Mouse (Mus musculus) spleen, embryonic (tissue): ENCODE measurements at regions not wholly inside any gene's neighbourhood (a gene's known extent, or its start where the extent isn't known, plus 50 kb on each side); places are given as distances from the start of the nearest gene placed in this dataset.

Experiments
- CTCF ChIA-PET: fragments of 350-600 bp; sonication (Branson Sonifier 250); formaldehyde crosslinking; loops from one replicate; lab custom pipeline; 2022; lab: Charles Lee

DNA sequence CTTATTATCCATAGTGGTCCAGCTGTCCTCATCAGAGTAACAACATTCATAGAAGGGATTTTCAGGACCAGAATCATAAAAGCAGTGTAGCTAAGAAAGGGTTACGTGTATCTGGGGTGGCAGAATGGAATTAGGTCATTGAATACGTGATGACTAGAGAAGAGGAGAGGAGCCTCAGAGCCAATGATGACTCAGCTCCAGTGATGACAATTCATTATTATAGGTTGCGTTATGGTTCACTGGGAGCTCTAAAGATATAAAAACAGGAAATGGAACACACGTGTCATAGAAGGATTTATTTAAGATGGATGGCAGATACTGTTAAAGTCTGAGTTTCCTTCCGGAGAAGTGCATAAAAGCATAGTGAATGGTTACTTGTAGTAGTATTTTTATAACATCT is 291.6 kb downstream of the Isl1 start:
- CTCF ChIA-PET = no interaction called here

GRCm38 (mm10) chr13:116003733-116004132 is 305.8 kb downstream of the Isl1 start:
- CTCF ChIA-PET = no interaction called here

- CTCF ChIA-PET = no interaction called here
Observed at GRCm38 (mm10) chr13:116002391-116002899, 307.0 kb downstream of the Isl1 start.

DNA sequence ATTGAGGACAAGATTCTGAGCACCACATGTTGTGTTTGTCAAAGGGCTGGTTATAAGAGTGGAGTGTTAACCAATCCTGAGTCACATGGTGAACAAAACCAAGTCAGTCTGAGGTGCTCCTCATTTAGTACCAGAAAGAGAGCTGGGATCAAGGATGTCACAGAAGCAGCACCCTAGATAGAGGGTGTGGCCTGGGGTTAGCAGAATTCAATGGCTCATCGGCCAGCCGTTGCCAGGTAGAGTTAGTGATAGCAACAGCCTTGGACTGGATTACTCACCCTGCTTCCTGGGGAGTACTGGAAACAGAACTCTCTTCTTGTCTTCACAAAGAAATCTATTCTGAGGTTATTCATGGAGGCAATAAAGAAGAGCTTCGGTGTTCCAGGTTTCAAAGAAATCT is 318.9 kb downstream of the Isl1 start:
- CTCF ChIA-PET = no interaction called here

DNA sequence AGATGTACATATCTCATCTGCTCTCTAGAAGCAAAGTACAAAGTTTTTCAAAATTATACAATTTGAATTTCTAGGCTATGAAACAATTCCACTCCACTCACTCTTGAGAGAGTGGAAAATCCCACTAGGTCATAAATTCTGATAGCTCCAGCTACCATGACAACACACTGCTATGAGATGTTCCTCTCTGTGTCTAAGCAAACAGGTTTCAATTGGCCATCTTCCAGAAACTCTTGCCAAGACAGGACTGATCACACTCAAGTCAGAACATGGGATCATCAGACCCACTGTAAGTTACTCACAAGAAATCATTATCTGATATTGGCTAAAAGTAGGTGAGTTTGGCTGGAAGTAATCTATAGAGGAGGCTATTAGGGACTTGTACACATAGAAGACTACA is 320.4 kb downstream of the Isl1 start:
- CTCF ChIA-PET = no interaction called here

DNA sequence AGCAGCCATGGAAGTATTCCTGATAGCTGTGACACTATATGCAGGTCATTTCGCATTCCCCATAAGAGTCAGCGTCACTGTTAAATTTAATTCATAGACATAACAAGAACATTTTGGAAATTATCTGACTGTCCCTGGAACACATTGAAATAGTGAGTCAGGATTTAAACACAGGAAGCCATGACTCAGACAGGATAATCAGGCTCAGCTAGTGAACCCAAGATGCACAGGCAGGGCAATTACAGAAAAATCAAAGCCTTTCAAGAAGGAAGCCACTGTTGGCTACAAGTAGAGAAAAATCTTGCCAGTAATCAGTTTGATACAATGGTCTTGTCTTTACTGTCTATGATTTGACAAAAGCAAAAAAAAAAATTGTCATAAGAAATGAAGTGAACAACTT is 323.2 kb downstream of the Isl1 start:
- CTCF ChIA-PET = no interaction called here

DNA sequence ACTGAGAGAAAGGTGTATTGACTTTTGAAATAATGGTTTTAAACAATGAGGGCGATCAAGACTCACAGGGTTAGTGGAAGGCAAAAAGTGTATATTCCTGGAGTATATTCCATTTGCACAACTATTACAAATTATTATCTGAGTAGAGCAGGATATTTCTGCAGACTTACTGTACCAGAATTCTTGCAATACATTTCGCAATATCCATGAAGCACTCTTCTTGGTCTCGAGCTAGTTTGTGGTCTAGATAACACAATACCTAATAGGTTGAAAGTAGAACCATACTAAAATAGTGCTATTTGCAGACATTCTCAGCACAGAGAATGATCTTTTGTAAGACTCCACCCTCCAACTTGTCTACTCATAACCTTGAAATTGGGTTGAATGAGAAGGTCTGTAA is 323.8 kb downstream of the Isl1 start:
- CTCF ChIA-PET = no interaction called here

GRCm38 (mm10) chr13:115977890-115978203 is 331.6 kb downstream of the Isl1 start:
- CTCF ChIA-PET = no interaction called here

GRCm38 (mm10) chr13:115977118-115977889 is 332.2 kb downstream of the Isl1 start:
- CTCF ChIA-PET = no interaction called here
